Mouse (Mus musculus): ENCODE data around the gene Cryaa.

Gene Cryaa

DNA sequence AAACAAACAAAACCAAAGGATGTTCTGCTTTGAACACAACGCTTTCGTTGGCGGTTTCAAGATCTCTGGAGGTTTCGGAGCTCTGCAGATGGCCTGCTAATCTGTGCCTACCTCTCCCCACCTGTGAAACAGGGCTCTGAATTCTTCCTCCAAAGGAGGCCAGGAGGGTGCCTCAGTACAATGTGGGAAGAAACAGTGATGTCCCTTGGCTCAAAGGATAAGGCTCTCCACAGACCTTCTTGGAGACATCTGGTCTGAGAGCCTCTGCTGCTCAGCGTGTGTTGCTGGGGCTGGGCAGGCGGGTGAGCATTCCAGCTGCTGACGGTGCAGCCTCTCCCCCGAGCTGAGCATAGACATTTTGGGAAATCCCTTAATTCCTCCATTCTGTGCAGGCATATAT, at the start of gene Cryaa:
Gene Cryaa, plus strand, starts transcription at position 301 of the 400 bp plus-strand sequence.
- DNase-seq (ENCODE audit: low read depth) = no peak

DNA sequence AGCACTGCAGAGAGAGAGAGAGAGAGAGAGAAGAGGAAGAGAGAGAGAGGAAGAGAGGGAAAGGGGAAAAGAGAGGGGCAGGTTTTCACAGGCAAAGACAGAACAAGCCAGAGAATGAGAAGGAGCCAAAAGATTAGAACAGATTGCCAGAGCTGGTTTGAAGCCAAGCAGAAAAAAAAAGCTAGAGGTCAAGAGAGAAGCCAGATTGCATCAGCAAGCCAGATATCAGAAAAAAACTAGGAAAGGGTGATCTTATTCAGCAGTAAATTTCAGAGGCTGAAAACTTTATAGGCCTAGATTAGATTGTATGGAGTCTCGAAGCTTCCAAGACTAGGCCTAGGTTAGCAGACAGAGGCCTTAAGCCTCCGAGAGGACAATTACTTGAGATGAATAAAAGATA, 49.6 kb upstream of the Cryaa start:
- no peak for DNase-seq (ENCODE audit: low read depth)

DNA sequence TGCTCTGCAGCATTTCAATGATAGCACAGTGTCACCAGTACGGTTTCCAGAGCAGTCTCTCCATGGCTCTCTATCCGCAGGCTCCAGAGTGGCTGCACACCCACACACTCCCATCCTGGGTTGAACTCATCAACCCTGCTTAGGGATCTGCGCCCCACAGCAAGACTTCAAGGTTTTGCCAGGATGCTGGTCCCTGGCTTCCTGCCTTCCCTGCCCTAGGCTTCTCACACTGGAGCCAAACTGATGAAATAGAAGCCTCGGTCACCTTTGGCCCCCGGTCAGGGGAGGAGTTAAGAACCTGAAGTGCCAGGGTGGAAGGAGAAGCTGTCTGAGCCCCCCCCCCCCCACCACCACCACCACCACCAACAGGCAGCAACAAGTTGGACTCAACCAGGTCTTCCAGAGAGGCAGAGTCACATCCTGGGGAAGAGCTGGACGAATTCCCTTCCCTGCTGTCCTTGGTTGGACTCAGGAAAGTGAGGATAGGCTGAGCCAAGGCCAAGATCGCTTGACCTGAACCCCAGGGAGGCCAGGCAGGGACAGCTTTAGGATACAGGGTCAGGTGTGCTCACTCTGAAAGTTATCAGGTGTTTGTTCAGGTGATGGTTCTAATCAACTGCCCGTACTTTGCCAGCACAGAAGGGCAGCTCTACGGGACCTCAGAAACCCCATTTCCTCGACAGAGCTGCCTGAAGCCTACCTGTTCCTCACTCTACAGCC, 46.4 kb upstream of the Cryaa start:
- no peak for DNase-seq (ENCODE audit: low read depth)

DNA sequence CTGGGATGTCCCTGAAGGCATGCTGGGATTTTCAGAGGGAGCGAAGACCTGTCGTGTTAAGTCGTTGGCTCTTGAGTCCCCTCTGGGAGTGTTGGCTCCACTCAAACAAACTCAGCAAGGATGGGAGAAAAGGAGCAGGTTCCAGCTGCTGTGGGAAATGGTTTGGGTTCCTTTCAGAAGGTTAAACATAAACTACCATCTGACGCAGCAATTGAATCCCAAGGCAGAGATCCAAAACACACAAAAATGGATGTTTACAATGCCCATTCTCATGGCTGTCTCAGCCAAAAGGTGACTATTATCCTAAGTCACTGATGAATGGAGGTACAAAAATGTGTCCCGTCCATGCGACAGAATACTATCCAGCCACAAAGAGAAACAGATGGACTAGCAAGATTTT, 44.6 kb upstream of the Cryaa start:
- DNase-seq (ENCODE audit: low read depth) = no peak

DNA sequence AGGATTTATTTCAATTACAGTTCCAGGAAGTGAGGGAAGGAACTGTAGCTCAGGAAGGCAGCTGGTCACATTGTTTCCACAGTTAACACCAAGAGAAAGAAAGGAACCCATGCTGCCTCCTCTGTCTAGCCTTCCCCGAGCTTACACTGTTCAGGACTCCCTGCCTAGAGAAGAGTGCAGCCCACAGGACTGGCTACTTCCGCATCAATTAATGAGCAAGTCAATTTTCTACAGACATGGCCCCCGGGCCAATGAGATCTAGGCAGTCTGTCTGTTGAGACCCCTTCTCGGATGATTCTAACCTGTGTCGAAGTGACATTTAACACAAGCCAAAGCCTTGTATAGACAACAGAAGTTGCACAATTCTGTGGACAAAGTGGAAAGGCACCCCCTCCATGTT, 42.7 kb upstream of the Cryaa start:
- no peak for DNase-seq (ENCODE audit: low read depth)

DNA sequence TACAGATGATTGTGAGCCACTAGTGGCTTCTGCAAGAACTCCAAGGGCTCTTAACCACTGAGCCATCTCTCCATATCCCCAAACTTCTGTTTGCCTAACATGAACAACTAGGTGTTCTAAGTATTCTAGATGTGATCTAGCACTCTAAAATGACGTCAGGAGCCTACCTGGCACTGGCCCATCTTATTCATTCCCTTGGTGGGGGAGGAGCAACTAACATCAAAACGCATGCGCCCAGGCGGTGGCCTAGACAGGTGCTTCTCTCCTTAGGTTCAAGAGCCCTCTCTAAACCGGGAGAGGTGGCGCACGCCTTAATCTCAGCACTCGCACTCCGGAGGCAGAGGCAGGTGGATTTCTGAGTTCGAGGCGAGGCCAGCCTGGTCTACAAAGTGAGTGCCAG, 41.8 kb upstream of the Cryaa start:
- no peak for DNase-seq (ENCODE audit: low read depth)

DNA sequence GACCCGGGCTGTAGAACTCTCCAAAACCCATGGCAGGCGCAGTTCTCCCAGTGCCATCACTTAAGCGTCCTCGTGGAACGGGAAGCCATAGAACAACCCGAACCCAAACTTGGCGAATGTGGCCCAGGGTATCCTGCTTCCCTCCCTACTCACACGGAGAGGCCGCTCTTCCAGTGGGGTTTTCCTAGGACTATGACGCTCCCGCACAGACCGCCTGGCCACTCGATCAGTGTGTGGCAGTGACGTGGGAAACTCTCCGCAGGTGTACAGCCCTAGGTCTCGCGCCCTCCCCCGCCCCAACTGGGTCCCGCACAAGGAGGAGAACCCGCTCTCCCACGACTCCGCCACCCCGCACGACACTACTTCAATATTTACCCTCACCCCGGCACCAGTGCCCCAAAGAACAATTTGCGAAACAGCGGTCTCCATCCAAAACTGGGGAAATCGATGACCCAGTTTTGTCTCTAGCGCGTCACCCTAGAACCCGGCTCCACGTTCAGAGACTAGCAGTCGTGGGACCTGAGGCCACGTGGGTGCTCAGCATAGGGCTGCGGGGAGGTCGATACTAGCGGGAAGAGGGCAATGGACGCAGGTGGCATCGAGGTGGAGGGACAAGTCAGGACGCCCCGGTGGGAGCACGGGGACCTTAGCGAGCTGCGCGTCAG, 41.2 kb upstream of the Cryaa start:
- DNase-seq (ENCODE audit: low read depth) = no peak

DNA sequence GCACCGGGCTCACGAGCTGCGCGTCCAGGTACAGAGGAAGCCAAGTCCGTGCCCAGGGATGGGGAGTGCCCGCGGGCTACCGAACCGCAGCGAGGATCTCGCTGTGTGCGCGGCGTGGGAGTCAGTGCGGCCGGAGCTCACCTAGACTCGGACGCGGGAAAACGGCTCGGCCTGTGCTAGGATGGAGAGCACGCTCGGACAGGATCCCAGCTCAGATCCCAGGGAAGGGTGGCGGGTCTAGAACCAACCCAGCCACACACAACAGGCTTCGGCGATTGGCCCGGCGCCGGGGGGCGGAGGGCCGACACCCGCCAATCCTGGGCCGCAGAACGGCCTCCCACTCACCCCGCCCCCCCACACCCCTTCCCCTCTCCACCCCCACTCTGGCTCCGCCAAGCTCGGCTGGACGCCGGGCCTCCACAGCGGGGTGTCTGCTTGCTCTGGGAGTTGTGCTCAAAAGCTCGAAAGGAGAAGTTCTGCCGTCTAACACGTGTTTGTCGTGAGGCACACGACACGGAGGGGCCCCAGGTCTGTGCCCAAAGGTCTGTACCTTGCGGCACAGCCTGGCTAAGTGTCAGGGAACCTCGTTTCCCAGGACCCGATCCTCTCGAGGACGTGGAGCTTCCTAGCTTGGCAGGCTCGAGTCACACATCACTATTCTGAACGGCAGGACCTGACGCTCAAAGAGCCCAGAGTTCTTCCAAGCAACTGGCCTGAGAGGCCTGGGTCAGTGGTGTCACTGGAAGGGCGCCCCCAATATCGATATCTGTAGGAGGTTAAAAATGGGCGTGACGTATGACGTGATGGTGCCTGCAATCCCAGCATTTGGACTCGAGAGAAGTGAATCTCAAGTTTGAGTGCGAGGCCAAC, 40.4 kb upstream of the Cryaa start, which contains the start of gene Cbs:
Gene Cbs, minus strand, starts transcription at position 297 of the 870 bp plus-strand sequence.
- no peak for DNase-seq (ENCODE audit: low read depth)

DNA sequence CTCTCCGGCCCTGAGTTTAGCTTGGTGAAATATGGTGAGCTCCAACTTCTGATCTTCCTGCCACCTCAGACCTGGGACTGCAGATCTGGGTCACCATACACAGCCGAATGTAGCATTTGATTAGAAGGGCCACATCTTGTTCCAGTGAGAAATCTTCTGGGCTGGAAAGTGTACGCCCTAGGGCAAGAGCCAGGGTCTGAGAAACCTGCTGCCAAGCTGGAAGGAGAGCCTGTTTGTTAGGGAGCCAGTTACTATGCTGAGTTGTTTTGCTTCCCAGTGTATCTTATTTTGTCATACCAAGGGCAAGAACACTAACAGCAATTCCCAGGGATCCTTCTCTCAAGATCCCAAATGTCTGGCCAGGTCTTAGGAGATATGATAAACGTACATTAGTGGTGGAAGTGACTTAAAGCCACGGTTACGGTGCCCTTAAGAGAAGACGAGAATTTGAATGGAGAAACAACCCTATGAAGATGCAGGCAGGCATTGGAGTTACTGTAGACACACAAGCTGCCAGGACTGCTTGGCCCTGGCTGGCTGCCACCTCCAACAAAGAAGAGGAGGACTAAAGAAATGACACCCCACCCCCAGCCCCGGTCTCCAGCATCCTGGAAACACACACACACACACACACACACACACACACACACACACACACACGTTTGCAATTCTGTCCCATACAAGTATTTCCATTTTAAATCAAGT, 39.6 kb upstream of the Cryaa start:
- no peak for DNase-seq (ENCODE audit: low read depth)

DNA sequence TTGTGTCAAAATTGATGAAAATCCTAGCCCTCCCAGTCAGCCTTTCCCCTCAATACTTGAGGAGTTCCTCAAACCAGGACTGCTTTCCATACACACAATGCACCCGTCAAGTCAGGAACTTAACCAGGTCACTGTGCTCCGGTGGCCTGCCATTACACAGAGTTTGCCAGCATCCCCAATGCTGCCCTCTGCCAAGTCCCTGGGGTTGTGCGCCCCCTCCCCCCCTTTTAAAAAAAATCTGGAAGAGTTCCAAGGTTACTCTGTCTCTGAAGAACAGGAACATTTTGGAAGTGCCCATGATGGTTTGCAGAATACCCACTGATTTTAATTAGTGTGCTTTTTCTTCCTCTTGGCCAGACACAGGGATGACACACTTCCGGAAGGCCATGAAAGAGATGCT, 38.0 kb upstream of the Cryaa start:
- DNase-seq (ENCODE audit: low read depth) = no peak

DNA sequence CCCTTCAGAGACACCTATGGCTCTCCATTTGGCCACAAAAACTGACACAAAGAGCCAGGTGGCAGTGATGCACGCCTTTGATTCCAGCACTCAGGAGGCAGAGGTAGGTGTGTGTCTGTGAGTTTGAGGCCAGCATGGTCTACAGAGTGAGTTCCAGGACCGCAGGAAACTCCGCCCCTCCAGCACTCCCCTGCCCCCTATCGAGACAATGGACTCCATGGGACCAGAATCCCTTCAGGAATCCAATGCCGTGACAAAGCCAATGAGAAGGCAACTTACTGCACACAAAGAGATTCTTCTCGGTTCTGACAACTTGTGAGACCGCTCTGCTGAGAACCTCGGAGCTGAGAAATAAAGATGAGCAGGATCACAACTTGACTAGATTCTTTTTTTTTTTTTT, 35.3 kb upstream of the Cryaa start:
- no peak for DNase-seq (ENCODE audit: low read depth)

DNA sequence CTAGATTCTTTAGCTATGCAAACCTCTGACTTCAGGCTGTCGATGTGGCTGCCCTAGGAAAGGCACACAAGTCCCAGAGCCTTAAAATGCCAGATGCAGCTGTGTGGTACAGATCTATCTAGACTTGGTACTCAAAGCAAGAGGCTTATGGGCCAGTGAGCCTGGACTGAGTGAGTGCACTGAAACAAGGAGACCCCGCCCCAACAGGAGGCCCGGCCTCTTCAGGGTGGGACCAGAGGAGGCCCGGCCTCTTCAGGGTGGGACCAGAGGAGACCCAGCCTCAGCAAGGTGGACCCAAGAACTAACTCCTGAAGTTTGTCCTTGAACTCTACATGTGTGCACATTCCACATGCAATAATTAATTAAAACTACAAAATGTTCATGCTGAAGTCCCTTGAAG, 34.7 kb upstream of the Cryaa start:
- no peak for DNase-seq (ENCODE audit: low read depth)

DNA sequence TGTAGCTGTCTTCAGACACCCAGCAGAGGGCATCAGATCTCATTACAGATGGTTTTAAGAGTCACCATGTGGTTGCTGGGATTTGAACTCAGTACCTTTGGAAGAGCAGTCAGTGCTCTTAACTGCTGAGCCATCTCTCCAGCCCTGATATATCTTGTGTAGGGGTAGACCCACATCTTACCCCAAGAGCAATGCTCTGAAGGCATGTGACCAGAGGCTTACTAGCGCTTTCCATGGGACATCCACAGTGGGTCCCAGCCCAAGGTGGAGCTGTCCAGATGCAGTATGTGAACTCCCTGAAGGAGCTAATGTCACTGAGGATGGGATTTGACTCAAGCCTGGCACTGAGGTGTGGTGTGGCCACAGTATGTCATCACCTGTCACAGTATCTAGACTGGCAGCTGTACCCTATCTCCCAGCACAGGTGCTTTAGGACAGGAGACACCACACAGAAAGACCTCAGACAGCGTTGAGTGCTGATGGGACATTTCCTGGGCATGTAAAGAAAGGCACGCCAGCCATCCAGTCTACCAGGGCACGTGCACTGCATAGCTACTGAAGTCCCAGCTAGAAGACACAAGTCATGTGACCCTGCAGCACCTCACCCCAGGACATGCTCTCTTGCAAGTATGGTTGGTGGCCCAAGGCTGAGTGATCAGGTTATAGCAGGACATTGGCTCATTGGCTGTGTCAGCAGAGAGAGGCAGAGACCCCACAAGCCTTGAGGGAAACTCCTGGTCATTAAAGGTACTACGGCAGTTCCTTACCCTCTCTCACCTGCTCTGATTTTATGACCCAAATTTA, 31.2 kb upstream of the Cryaa start:
- DNase-seq (ENCODE audit: low read depth) = no peak

DNA sequence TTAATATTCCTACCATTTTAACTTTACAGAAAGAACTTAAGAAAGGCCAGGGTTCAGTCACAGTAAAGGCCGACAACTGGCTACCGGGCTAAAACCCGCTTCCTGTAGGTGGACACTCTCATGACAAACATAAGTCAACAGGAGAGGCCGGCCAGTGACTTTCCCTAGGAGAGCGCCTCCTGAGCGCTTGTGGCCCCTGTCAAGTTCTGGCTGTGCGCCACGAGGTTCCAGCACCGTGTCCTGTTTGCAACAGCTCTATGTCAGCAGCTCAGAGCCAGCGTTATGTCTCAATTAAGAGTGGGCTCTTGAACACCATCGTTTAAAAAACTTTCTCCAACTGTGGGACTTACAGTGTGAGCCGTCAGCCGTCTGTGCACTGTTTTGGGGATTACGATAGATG, 25.5 kb upstream of the Cryaa start:
- DNase-seq (ENCODE audit: low read depth) = no peak

DNA sequence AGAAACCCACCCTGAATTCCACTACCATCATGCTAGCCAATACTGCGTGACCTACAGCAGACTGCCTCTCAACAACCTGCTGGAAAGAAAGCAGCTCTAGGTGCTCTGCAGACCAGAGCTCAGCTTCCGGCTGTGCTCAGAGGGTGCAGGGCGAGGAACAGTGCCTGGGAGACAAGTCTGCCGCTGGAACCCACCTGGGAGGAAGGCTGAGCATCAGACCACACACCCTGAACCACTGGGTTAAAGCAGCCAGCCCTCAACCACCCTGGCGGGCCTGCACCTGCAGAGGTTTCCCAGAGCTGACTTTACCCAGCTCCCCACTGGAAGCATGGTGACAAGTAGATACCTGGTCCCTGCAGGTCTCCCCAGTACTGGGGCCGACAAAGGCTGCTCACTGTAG, 24.3 kb upstream of the Cryaa start:
- DNase-seq (ENCODE audit: low read depth) = no peak

DNA sequence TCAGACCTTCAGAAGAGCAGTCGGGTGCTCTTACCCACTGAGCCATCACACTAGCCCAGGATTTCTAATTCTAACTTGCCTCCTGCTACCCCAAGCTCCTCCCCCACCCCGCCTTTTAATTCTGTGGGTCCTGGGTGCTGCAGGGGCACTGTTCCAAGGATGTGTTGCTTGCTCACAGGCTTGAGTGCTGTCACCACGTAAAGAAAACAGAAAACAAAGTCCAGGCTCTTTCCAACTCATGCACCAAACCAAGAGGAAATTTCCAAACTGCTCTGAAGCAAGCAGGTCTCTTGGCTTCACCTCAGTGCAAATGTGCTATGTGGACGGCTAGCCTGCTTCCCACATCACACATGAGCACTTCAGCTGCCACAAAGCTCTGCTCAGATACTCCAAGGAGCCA, 22.2 kb upstream of the Cryaa start:
- DNase-seq (ENCODE audit: low read depth) = no peak

DNA sequence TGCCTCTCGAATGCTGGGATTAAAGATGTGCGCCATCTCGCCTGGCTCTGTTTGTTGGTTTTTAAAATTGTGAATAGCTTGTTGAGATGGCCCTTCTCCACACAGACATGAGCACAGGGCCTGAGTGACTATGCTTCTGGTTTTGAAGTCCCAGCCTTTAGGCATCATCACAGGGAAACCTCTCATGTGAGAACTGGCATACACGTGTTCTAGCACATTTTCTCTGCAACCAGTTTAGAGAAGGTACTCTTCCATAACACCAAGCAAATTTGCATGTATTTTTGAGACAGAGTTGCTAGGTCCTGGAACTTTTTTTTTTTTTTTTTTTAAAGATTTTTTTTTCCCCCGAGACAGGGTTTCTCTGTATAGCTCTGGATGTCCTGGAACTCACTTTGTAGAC, 20.9 kb upstream of the Cryaa start:
- DNase-seq (ENCODE audit: low read depth) = no peak

DNA sequence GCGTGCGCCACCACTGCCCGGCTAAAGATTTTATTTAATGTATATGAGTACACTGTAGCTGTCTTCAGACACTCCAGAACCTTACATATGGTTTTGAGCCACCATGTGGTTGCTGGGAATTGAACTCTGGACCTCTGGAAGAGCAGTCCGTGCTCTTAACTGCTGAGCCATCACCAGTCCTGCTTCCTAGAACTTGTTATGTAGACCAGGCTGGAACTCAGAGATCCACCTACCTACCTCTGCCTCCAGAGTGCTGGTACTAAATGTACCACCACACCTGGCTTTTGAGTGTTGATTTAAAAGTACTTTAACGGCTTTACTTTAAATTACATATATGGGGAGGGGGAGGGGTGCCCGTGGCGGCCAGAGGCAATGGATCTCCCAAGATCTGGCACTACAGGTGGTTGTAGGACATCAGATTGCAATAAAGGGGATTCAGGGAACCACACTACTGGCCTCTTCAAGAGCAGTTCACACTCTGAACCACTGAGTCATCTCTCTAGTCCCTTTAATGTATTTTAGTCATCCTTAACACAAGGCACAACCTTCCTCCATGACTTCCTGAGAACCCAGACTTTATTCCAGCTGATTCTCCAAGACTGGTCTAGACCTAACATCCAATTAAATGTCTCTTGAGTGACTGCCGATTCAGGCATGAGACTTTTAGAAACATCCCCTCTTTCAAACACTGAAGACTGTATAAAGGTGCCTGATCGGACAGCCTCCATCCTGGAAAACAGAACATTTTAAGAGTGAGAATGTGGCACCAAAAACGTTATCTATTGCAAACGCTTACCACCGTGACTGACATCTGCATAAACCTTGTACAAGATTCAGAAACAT, 20.2 kb upstream of the Cryaa start:
- DNase-seq (ENCODE audit: low read depth) = no peak

DNA sequence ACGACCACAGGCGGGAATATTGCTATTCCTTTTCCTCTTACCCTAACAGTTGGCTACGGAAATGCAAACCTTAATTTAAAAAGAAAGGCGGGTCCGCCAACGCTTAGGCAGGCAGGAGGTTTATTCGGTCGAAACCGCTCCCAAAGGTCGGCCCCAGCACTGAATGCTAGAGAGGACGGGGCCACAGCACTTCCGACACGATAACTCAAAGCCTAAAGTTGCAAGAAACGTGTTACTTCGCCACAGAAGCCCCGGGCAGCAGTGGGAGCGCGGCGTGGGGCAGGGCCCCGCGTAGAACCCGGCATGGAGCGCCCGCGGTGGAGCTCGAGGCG, 19.5 kb upstream of the Cryaa start:
- DNase-seq (ENCODE audit: low read depth) = no peak

DNA sequence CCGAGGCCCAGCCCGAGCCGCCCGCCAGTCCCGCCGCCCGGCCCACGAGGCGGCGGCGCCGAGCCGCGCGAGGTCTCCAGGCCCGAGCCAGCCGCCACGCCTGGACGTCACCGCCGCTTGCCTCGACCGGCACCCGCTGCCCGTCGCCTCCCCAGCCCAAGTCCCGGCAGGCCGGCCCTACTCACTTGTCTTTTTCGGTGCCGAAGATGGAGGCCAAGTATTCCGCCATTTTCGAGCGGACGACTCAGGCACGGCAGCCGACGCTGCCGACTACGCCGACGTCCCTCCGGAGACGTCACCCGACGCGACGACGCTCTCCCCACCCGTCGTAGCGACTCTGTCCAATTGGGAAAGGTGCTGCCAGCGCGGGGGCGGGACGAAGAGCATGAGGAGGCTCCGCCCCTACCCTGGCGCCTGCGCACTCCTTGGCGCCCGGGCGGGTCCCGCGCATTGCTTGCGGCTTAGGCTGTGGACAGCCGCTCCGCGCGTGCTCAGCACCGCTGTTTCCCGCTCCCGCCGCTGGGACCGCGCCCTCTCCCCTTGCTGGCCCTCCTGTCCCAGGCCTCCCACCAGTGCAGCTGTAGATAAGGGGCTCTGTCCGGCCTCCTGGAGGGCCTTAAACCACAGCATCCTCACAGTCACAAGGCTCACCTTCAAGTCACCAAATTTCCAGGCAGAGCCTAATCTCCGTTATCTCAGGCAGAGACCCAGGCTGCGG, 19.0 kb upstream of the Cryaa start, which contains the start of gene U2af1:
Gene U2af1, minus strand, starts transcription at position 425 of the 718 bp plus-strand sequence.
- peak; percentile 94 for DNase-seq (ENCODE audit: low read depth)

Measured in c-Kit-positive CD71-positive TER-119-negative erythroid progenitor cells, embryonic 14.5 days (primary cell).